Mouse (Mus musculus): ENCODE measurements at regions not wholly inside any gene's neighbourhood (a gene's known extent, or its start where the extent isn't known, plus 50 kb on each side); places are given as distances from the start of the nearest gene placed in this dataset.

- no peak for TF ChIP-seq GATA1 (IDR thresholded peaks at IDR 0.05; ENCODE audit: low read length)
Observed at GRCm38 (mm10) chr13:107406977-107407673, 385.2 kb upstream of the Kif2a start.

- TF ChIP-seq GATA1 (IDR thresholded peaks at IDR 0.05; ENCODE audit: low read length), result no peak
Observed at GRCm38 (mm10) chr13:107398621-107399363, 376.9 kb upstream of the Kif2a start.

- TF ChIP-seq GATA1 (IDR thresholded peaks at IDR 0.05; ENCODE audit: low read length), result no peak
Observed at GRCm38 (mm10) chr13:107396036-107396435, 374.1 kb upstream of the Kif2a start.

GRCm38 (mm10) chr13:107394451-107394850, 372.5 kb upstream of the Kif2a start:
- TF ChIP-seq GATA1 (IDR thresholded peaks at IDR 0.05; ENCODE audit: low read length), result no peak

- TF ChIP-seq GATA1 (IDR thresholded peaks at IDR 0.05; ENCODE audit: low read length), result no peak
Observed at GRCm38 (mm10) chr13:107389535-107390150, 367.7 kb upstream of the Kif2a start.

GRCm38 (mm10) chr13:107389074-107389473, 367.1 kb upstream of the Kif2a start:
- TF ChIP-seq GATA1 (IDR thresholded peaks at IDR 0.05; ENCODE audit: low read length), result no peak

GRCm38 (mm10) chr13:107378076-107378475, 356.1 kb upstream of the Kif2a start:
- TF ChIP-seq GATA1 (IDR thresholded peaks at IDR 0.05; ENCODE audit: low read length), result no peak

- TF ChIP-seq GATA1 (IDR thresholded peaks at IDR 0.05; ENCODE audit: low read length), result no peak
Observed at GRCm38 (mm10) chr13:107372666-107373065, 350.7 kb upstream of the Kif2a start.

- TF ChIP-seq GATA1 (IDR thresholded peaks at IDR 0.05; ENCODE audit: low read length), result no peak
Observed at GRCm38 (mm10) chr13:107371616-107372582, 350.0 kb upstream of the Kif2a start.

- no peak for TF ChIP-seq GATA1 (IDR thresholded peaks at IDR 0.05; ENCODE audit: low read length)
Observed at GRCm38 (mm10) chr13:107367639-107368038, 345.7 kb upstream of the Kif2a start.

GRCm38 (mm10) chr13:107365766-107366165, 343.8 kb upstream of the Kif2a start:
- TF ChIP-seq GATA1 (IDR thresholded peaks at IDR 0.05; ENCODE audit: low read length), result no peak

GRCm38 (mm10) chr13:107365241-107365640, 343.3 kb upstream of the Kif2a start:
- TF ChIP-seq GATA1 (IDR thresholded peaks at IDR 0.05; ENCODE audit: low read length), result no peak

GRCm38 (mm10) chr13:107362806-107363687, 341.1 kb upstream of the Kif2a start:
- TF ChIP-seq GATA1 (IDR thresholded peaks at IDR 0.05; ENCODE audit: low read length), result no peak

GRCm38 (mm10) chr13:107340802-107341364, 319.0 kb upstream of the Kif2a start:
- no peak for TF ChIP-seq GATA1 (IDR thresholded peaks at IDR 0.05; ENCODE audit: low read length)
